Comparison of ENCODE assay signal across 9 mouse cellular contexts in genomic region chr11:5411577-5411976, GRCm38 (mm10). TPM values are rescaled to one million over a fixed set of nuclear protein-coding genes. Genes with fewer than 3 reads are reported as not detected.
DNase-seq lines count a peak whose midpoint lies in the region; ATAC-seq lines count a peak whose summit lies in the region.
"Had no signal": no experiment of that assay in that cellular context is flagged by ENCODE, and none has a peak within 500 bp of the region (broad histone marks: within the 10 kb centered on the region; RNA-seq: fewer than 3 reads in every experiment).

No protein-coding gene starts in this region.

- H3K9me3 ChIP-seq in kidney, embryonic 16.5 days (ENCODE audit: low read length) = no peaks in the 10 kb centered on the region
- no peaks in the 10 kb centered on the region for H3K9me3 ChIP-seq in midbrain, embryonic 14.5 days (ENCODE audit: control insufficient read depth, low read length)
- H3K9me3 ChIP-seq: limb, embryonic 15.5 days had no signal

- H3K27ac ChIP-seq in kidney, embryonic 16.5 days (ENCODE audit: low read length) = peak overlapping the region; percentile 67; the same call in 1 of the 2 replicates
- H3K27ac ChIP-seq in midbrain, embryonic 14.5 days (replicated peaks; ENCODE audit: low read depth, low read length) = 0 out of 2 replicates have a peak overlapping the region, but pooled peaks have one; percentile 26
- H3K27ac ChIP-seq: limb, embryonic 15.5 days had no signal

- H3K4me2 ChIP-seq in kidney, embryonic 16.5 days (replicated peaks; ENCODE audit: low read depth, low read length) = no peak overlapping the region
- H3K4me2 ChIP-seq in midbrain, embryonic 14.5 days (ENCODE audit: low read length) = no peak overlapping the region
- H3K4me2 ChIP-seq: limb, embryonic 15.5 days had no signal

- no peaks in the 10 kb centered on the region for H3K27me3 ChIP-seq in kidney, embryonic 16.5 days (ENCODE audit: insufficient read depth, low read length)
- H3K27me3 ChIP-seq in midbrain, embryonic 14.5 days (ENCODE audit: control insufficient read depth, insufficient read depth, low read length) = no peaks in the 10 kb centered on the region
- H3K27me3 ChIP-seq: limb, embryonic 15.5 days had no signal

- H3K4me3 ChIP-seq in kidney, embryonic 16.5 days (ENCODE audit: low read length) = no peak overlapping the region
- H3K4me3 ChIP-seq in midbrain, embryonic 14.5 days (replicated peaks; ENCODE audit: low read depth, low read length) = no peak overlapping the region
- H3K4me3 ChIP-seq: limb, embryonic 15.5 days had no signal

- peaks cover 57% of the 10 kb centered on the region for H3K4me1 ChIP-seq in kidney, embryonic 16.5 days (ENCODE audit: insufficient read depth, low read length)
- H3K4me1 ChIP-seq in midbrain, embryonic 14.5 days (ENCODE audit: control insufficient read depth, insufficient read depth, low read length) = peaks cover 34% of the 10 kb centered on the region

- peak; percentile 24 to 57 for DNase-seq in lung, adult 18-20 months
- DNase-seq in lung, postnatal 14 days = no peak
- DNase-seq in brain, adult 2 months (ENCODE audit: low read depth, low spot score) = peak; percentile 49
- DNase-seq in midbrain, embryonic 14.5 days = peak; percentile 69
- DNase-seq in gastrocnemius, adult 18-20 months (ENCODE audit: low spot score) = no peak
- no peak for DNase-seq in right cerebral cortex, postnatal 10 days (ENCODE audit: low spot score in 2 of 2)
- no peak for DNase-seq in left cerebral cortex, adult 11 months (ENCODE audit: low spot score)

- H3K9ac ChIP-seq in kidney, embryonic 16.5 days (replicated peaks; ENCODE audit: low read length) = no peak overlapping the region
- H3K9ac ChIP-seq in midbrain, embryonic 14.5 days (replicated peaks; ENCODE audit: low read length) = no peak overlapping the region
- H3K9ac ChIP-seq: limb, embryonic 15.5 days had no signal

- H3K36me3 ChIP-seq in kidney, embryonic 16.5 days (ENCODE audit: insufficient read depth, low read length) = no peaks in the 10 kb centered on the region
- no peaks in the 10 kb centered on the region for H3K36me3 ChIP-seq in midbrain, embryonic 14.5 days (ENCODE audit: control insufficient read depth, insufficient read depth, low read length)
- H3K36me3 ChIP-seq: limb, embryonic 15.5 days had no signal

- 37% methylated on average over 9 of the region's 9 CpGs for WGBS in kidney, embryonic 16.5 days
- 26% methylated on average over 9 of the region's 9 CpGs for WGBS in midbrain, embryonic 14.5 days

- peak; percentile 56 for ATAC-seq in kidney, embryonic 16.5 days (ENCODE audit: low FRiP score, low TSS enrichment)
- peak; percentile 27; the same call in 1 of the 2 replicates for ATAC-seq in midbrain, embryonic 14.5 days (ENCODE audit: low FRiP score, low TSS enrichment)

RNA-seq across cellular contexts. Expression of gene Znrf3, which starts 33.1 kb away (rescaled TPM):
- 16.5 and 18.8 TPM in 2 replicates for polyA plus RNA-seq in kidney, embryonic 16.5 days (2015; fragmentation: Nextera tagmentation; extraction: Ambion mirVana)
- 7.2 and 7.8 TPM in 2 replicates for polyA plus RNA-seq in midbrain, embryonic 14.5 days (2014; fragmentation: Nextera tagmentation; extraction: Ambion mirVana)
- total RNA-seq in gastrocnemius, adult 18-20 months (2021) = 1 to 10 TPM; 5.0 to 7.4 TPM

Comparison
In these comparisons a context has a peak if more than half of its experiments do, and no peak if none do; other contexts are left out.
1. DNase-seq: peak in lung, adult 18-20 months (2 of 2), brain, adult 2 months (single experiment) and midbrain, embryonic 14.5 days (single experiment); none in lung, postnatal 14 days (single experiment), gastrocnemius, adult 18-20 months (single experiment), right cerebral cortex, postnatal 10 days (0 of 2) and left cerebral cortex, adult 11 months (single experiment).